ENCODE assay signal across 8 mouse cellular contexts in the genomic region with DNA sequence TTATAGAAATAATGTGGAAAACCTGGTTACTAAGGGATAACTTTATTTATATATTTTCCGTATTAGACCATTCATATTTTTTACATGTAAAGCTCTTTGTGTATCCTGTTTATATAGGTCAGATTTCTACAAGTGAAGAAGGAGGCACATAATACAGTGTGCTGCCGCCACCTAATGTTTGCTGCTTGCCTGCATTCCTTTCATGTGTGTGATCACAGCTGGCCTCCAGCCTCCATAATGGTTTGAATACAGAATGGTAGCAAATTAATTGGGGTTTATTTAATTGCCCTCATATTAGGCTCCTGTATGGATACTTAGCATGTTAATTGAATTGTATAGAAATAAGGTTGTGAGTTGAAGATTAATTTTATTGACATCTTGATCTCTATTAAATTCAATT.
DNase-seq lines count a peak whose midpoint lies in the region; ATAC-seq and TF ChIP-seq lines count a peak whose summit lies in the region.

No protein-coding gene starts in this region.

- no peak for DNase-seq in CH12.LX (ENCODE audit: extremely low read depth)
- DNase-seq in cerebellum, adult 18-20 months: peak; percentile 67 to 70
- DNase-seq in kidney, postnatal 0 days (ENCODE audit: low spot score): peak; percentile 76
- DNase-seq in splenic B cell, adult 2 months (ENCODE audit: low read depth, low spot score): peak; percentile 64
- DNase-seq in left cerebral cortex, adult 18-20 months (ENCODE audit: low spot score in 2 of 2): no peak

- H3K27ac ChIP-seq in intestine, postnatal 0 days (ENCODE audit: low read depth, low read length): no peak overlapping the region
- no peak overlapping the region for H3K27ac ChIP-seq in intestine, embryonic 15.5 days
- H3K27ac ChIP-seq in CH12.LX (ENCODE audit: insufficient read depth, low read depth): no peak overlapping the region
- no peak overlapping the region for H3K27ac ChIP-seq in kidney, postnatal 0 days

- H3K4me2 ChIP-seq in intestine, postnatal 0 days (replicated peaks; ENCODE audit: low read depth): no peak overlapping the region
- no peak overlapping the region for H3K4me2 ChIP-seq in intestine, embryonic 15.5 days (replicated peaks)
- H3K4me2 ChIP-seq in CH12.LX (ENCODE audit: insufficient read depth, low read depth, poor library complexity, severe bottlenecking): no peak overlapping the region
- H3K4me2 ChIP-seq in kidney, postnatal 0 days (ENCODE audit: low read length): no peak overlapping the region

- peak; percentile 65 for TF ChIP-seq RAD21 in CH12.LX (IDR thresholded peaks at IDR 0.05; ENCODE audit: low read depth, low read length)

- H3K9ac ChIP-seq in intestine, postnatal 0 days (ENCODE audit: low read depth, low read length): no peak overlapping the region
- H3K9ac ChIP-seq in intestine, embryonic 15.5 days: no peak overlapping the region
- H3K9ac ChIP-seq in CH12.LX (ENCODE audit: insufficient read depth, low read depth): no peak overlapping the region
- no peak overlapping the region for H3K9ac ChIP-seq in kidney, postnatal 0 days (ENCODE audit: low read depth, low read length)

- dilution Hi-C loops in CH12.LX (cut with MboI; ENCODE audit: extremely low pct_ligation_motif_present, extremely low pct_unique_long_range_greater_than_20kb, low sequenced_read_pairs): no loop called here

- H3K36me3 ChIP-seq in intestine, postnatal 0 days (ENCODE audit: control insufficient read depth, insufficient read depth): no peaks in the 10 kb centered on the region
- H3K36me3 ChIP-seq in intestine, embryonic 15.5 days: no peaks in the 10 kb centered on the region
- peaks cover 0 to 43% of the 10 kb centered on the region in 2 experiments for H3K36me3 ChIP-seq in CH12.LX (replicated peaks in 1 of 2; ENCODE audit: control insufficient read depth in 1 of 2, insufficient read depth in 1 of 2, low read length in 1 of 2)
- H3K36me3 ChIP-seq in kidney, postnatal 0 days (ENCODE audit: insufficient read depth, low read length): no peaks in the 10 kb centered on the region
- H3K36me3 ChIP-seq in splenic B cell, adult 2 months (ENCODE audit: control insufficient read depth, insufficient read depth, low read length, poor library complexity, severe bottlenecking): no peaks in the 10 kb centered on the region; the same call in 1 of the 2 replicates

- in situ Hi-C loops in CH12.LX (cut with MboI; ENCODE audit: low pct_ligation_motif_present, low pct_unique_long_range_greater_than_20kb, low sequenced_read_pairs): no loop called here

- H3K79me2 ChIP-seq in CH12.LX (replicated peaks; ENCODE audit: control insufficient read depth, extremely low read depth, insufficient read depth, poor library complexity, severe bottlenecking): peaks cover 2% of the 10 kb centered on the region

- no peaks in the 10 kb centered on the region for H3K9me3 ChIP-seq in intestine, postnatal 0 days (ENCODE audit: control insufficient read depth)
- no peaks in the 10 kb centered on the region for H3K9me3 ChIP-seq in intestine, embryonic 15.5 days
- no peaks in the 10 kb centered on the region for H3K9me3 ChIP-seq in CH12.LX (replicated peaks; ENCODE audit: low read length)
- H3K9me3 ChIP-seq in kidney, postnatal 0 days (replicated peaks; ENCODE audit: low read length): no peaks in the 10 kb centered on the region

- TF ChIP-seq EP300 in CH12.LX (IDR thresholded peaks at IDR 0.05; ENCODE audit: low read length): no peak

- 63% methylated on average over 2 of the region's 2 CpGs for WGBS in intestine, postnatal 0 days
- 43% methylated on average over 2 of the region's 2 CpGs for whole genome bisulfite sequencing in intestine, embryonic 15.5 days
- WGBS in kidney, postnatal 0 days: 43% methylated on average over 2 of the region's 2 CpGs

- H3K4me1 ChIP-seq in intestine, postnatal 0 days (replicated peaks; ENCODE audit: control insufficient read depth, insufficient read depth, low read length): peaks cover 14% of the 10 kb centered on the region; the same call in 1 of the 2 replicates
- H3K4me1 ChIP-seq in intestine, embryonic 15.5 days (replicated peaks): peaks cover 25% of the 10 kb centered on the region
- peaks cover 0 to 18% of the 10 kb centered on the region in 2 experiments; a peak in 2 of 4 replicates for H3K4me1 ChIP-seq in CH12.LX (ENCODE audit: control insufficient read depth in 1 of 2, insufficient read depth in 2 of 2)
- no peaks in the 10 kb centered on the region for H3K4me1 ChIP-seq in kidney, postnatal 0 days (replicated peaks; ENCODE audit: insufficient read depth, low read length)

- no peak for ATAC-seq in intestine, postnatal 0 days
- no peak for ATAC-seq in intestine, embryonic 15.5 days
- no peak for ATAC-seq in kidney, postnatal 0 days (replicated peaks; ENCODE audit: low FRiP score, low read depth)
- ATAC-seq in monocyte, adult 5-6 weeks (replicated peaks; ENCODE audit: insufficient number of reproducible peaks, low FRiP score, low TSS enrichment, poor library complexity, severe bottlenecking): no peak

- TF ChIP-seq CTCF in intestine, postnatal 0 days (IDR thresholded peaks at IDR 0.05; ENCODE audit: low read depth): peak; percentile 70
- peak in 1 of 2 experiments; percentile 59; a peak in 2 of 4 replicates for TF ChIP-seq CTCF in CH12.LX (conservative IDR thresholded peaks at IDR 0.05 in 1 of 2, IDR thresholded peaks at IDR 0.05 in 1 of 2; ENCODE audit: low read depth in 2 of 2, low read length in 2 of 2)
- TF ChIP-seq CTCF in kidney, postnatal 0 days (IDR thresholded peaks at IDR 0.05; ENCODE audit: low read depth): peak; percentile 80

- TF ChIP-seq POLR2A in CH12.LX (IDR thresholded peaks at IDR 0.05; ENCODE audit: low read depth, low read length): no peak

- H3K4me3 ChIP-seq in intestine, postnatal 0 days (ENCODE audit: low read depth, low read length): no peak overlapping the region
- H3K4me3 ChIP-seq in intestine, embryonic 15.5 days (replicated peaks): no peak overlapping the region
- no peak overlapping the region for H3K4me3 ChIP-seq in CH12.LX (replicated peaks in 1 of 3; ENCODE audit: low read depth in 2 of 3, low read length in 2 of 3, poor library complexity in 1 of 3)
- H3K4me3 ChIP-seq in kidney, postnatal 0 days (replicated peaks; ENCODE audit: low read depth, low read length): no peak overlapping the region

- H3K27me3 ChIP-seq in intestine, postnatal 0 days (replicated peaks; ENCODE audit: control insufficient read depth, insufficient read depth, low read length): no peaks in the 10 kb centered on the region
- no peaks in the 10 kb centered on the region for H3K27me3 ChIP-seq in intestine, embryonic 15.5 days (replicated peaks)
- no peaks in the 10 kb centered on the region for H3K27me3 ChIP-seq in CH12.LX (replicated peaks)
- H3K27me3 ChIP-seq in kidney, postnatal 0 days (ENCODE audit: insufficient read depth, low read length): no peaks in the 10 kb centered on the region
- H3K27me3 ChIP-seq in splenic B cell, adult 2 months (ENCODE audit: control insufficient read depth, insufficient read depth, low read length, poor library complexity, severe bottlenecking): no peaks in the 10 kb centered on the region

TF ChIP-seq in CH12.LX, 34 proteins besides CTCF, POLR2A, EP300 and RAD21:
- TF ChIP-seq SMC3 (IDR thresholded peaks at IDR 0.05; ENCODE audit: low read depth, low read length) (peak; percentile 59), JUN (IDR thresholded peaks at IDR 0.05; ENCODE audit: insufficient read depth, low read depth, low read length) (no peak), MAZ (IDR thresholded peaks at IDR 0.05; ENCODE audit: low read depth, low read length) (no peak)
TF ChIP-seq in CH12.LX: peak in this region for 1.

Comparison
In these comparisons a context has a peak if more than half of its experiments do, and no peak if none do; other contexts are left out.
1. DNase-seq: peak in cerebellum, adult 18-20 months (2 of 2), kidney, postnatal 0 days (single experiment) and splenic B cell, adult 2 months (single experiment); none in CH12.LX (single experiment) and left cerebral cortex, adult 18-20 months (0 of 2).